Mouse (Mus musculus) gastrocnemius, adult 2 months (tissue): ENCODE measurements around the gene Wdr25. TPM values are rescaled to one million over a fixed set of nuclear protein-coding genes. Genes with fewer than 3 reads are reported as not detected.
A peak's percentile ranks its signal among the peaks of the same experiment; 100 is the strongest.

ENCODE experiments used
- DNase-seq: peaks from one replicate; pipeline ENCODE4 v3.0.0; 2022
- H3K27ac ChIP-seq: fragments of 200-600 bp; 2 replicates; pipeline ENCODE4 v1.8.1; 2022; ENCODE audit warnings: mild to moderate bottlenecking
- H3K4me3 ChIP-seq: fragments of 200-600 bp; 2 replicates; pipeline ENCODE4 v1.8.1; 2022; ENCODE audit warnings: mild to moderate bottlenecking, moderate library complexity
- CTCF ChIP-seq: fragments of 200-600 bp; IDR thresholded peaks from 2 replicates; pipeline ENCODE4 v1.8.1; 2022; ENCODE audit warnings: antibody characterized with exemption, mild to moderate bottlenecking, moderate library complexity
- intact Hi-C: fragments of 180-260 bp; cut with DNase I; formaldehyde crosslinking; loops from one replicate; pipeline ENCODE4 v1.15.1; 2025
- total RNA-seq, 2 experiments: library from RNA; stranded (reverse); gene quantifications; 2 replicates each; pipeline ENCODE4 v1.2.3; 2021

Wdr25 gene
- total RNA-seq, 2 experiments from 2014 or later = 2.5 to 5.3 TPM

DNA sequence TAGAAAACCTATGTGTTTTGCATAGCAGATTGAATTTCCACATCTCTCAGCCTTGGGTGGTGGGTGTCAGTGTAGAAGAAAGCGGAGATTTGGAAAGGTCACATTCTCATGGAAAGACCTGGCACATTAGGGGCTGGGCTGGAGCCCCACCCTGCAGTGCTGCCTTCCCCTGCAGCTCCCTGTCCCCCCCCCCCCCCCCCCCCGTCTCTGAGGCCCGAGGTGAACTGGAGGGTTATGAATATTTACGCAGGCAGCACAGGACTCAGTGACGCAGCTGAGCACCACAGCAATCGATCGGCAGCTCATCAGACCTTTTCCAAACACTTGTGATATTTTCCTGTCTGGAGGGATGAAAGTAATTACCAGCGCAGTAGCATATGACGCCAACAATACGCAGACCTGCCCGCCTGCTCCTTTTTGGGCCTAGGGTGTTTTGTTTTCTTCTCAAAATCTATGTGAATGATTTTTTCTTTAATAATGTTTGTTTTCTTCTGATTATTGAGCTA lies 33.2 kb downstream of the Wdr25 start:
- Histone ChIP-seq H3K4me3 (no peak overlapping the region), H3K27ac (no peak overlapping the region)
- intact Hi-C loops = no loop called here
- TF ChIP-seq CTCF = no peak
- DNase-seq = no peak

DNA sequence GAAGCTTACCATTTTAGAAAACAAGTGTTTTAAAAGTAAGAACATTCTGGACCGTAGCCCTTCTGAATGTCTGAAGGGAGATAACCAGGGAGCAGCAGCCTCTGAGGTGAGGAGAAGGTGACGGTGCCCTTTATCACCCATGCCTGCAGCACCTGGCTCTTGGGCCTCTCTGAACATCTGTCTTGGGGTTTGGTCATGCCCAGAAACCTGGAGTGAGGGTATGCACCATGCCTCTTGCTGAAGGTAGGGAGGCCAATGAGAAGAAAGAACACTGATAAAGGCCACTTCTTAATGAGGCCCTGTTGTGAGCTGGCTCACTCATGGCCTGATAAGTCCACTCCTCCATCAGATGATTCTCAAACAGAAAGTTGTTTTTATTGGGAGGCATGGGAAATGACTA lies 34.8 kb downstream of the Wdr25 start:
- Histone ChIP-seq H3K27ac (no peak overlapping the region), H3K4me3 (no peak overlapping the region)
- DNase-seq = no peak
- intact Hi-C loops = no loop called here
- no peak for TF ChIP-seq CTCF

DNA sequence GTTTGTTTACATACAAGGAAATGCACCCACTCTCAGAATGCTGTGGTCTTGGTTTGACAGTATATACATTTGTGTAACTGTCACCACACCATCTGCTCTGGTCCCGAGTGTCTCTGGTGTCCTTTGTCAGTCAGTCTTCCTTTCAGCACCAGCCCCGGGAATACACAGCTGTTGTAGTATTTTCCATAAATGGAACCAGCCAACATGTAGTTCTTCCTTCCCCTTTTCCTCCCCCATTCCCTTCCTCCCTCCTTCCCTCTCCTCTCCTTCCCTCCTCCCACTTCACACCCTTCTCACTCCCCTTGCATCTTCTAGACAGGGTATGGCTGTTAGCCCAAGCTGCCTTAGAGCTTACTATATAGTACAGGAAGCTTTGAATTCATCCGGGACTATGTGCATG lies 36.0 kb downstream of the Wdr25 start:
- intact Hi-C loops = no loop called here
- no peak overlapping the region for H3K4me3 ChIP-seq
- TF ChIP-seq CTCF = no peak
- no peak overlapping the region for H3K27ac ChIP-seq
- DNase-seq = no peak

DNA sequence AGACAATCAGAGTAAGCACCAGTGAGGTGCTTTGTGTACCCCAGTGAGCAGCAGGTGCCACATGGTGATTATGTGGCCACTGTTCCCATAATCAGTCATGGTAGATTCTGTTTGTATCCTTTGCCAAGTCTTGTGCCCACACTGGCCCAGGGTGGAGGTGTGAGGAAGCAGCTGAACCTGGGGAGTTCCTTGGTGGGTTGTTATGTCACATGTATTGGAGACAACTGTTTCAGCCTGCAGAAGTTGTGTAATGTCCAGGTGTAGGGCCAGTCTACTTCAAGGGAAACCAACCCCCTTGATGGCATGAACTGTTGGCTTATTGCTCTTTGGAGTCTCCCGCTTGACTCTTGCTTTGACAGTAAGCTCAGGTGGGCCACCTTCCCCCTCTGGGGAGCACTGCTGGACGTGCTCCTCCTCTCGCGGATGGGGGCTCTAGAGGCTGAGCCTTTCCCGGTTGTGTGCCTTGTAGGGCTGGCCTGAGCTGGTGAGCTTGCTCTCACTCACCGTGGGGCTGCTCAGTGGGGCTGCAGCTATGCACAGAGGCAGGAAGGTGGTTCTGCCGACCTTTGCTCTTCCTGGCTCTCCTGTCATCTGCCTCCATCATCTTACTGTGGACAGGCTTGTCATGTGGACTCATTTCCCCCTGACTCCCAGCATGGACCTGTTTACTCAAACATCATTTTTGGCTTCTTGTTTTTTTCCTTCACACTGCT lies 38.1 kb downstream of the Wdr25 start:
- no peak for DNase-seq
- intact Hi-C loops = no loop called here
- H3K27ac ChIP-seq = no peak overlapping the region

GRCm38 (mm10) chr12:108932113-108932512 lies 38.7 kb downstream of the Wdr25 start:
- no peak for TF ChIP-seq CTCF
- no peak for DNase-seq
- Histone ChIP-seq H3K4me3 (no peak overlapping the region), H3K27ac (no peak overlapping the region)
- intact Hi-C loops = no loop called here

More for the DNA sequence above, 38.1 kb downstream of the Wdr25 start:
- H3K4me3 ChIP-seq = no peak overlapping the region
- no peak for TF ChIP-seq CTCF

GRCm38 (mm10) chr12:108934231-108934630 lies 40.8 kb downstream of the Wdr25 start:
- no peak overlapping the region for H3K4me3 ChIP-seq
- no peak for TF ChIP-seq CTCF
- no peak for DNase-seq
- intact Hi-C loops = no loop called here
- peak overlapping the region; percentile 46; the same call in 1 of the 2 replicates for H3K27ac ChIP-seq

DNA sequence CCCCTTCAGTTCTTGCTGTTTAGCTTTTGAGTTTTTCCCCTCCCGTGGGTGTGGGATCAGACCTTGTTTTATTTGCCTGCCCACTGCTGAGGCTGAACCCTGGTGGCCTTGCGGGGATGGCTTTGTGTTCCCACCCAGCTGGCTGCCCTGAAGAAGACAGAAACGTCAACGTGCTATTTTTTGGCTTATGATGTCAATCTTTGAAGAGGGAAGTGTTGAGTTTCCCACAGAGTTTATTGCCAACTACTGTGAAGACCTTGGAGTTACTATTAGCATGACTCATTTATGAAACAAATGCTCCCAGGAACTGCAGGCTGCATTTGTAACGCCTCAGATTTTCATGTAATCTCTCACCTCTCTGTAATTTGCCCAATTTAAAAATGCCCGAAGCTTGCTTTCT lies 43.4 kb downstream of the Wdr25 start:
- H3K27ac ChIP-seq = peak overlapping the region; percentile 56
- intact Hi-C loops = no loop called here
- H3K4me3 ChIP-seq = peak overlapping the region; percentile 41; the same call in 1 of the 2 replicates
- peak; percentile 63 for DNase-seq
- TF ChIP-seq CTCF = no peak; the same call in 1 of the 2 replicates

DNA sequence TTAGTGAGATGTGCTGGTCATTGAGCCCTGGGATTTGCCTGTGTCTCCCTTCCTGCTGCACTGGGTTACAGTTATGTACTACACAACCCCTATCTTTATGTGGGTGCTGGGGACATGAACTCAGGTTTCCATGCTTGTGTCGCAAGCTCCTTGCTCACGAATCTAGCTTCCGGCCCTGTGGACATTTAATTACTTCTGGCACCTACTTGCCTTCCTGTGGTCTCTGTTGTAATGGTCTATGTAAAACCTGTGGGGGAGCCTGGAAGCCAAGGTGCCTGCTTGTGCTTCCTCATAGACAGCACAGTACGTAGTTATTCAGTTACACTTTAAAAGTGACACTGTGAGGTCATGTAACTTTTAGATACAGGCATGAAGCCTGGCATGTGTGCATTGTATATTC lies 44.1 kb downstream of the Wdr25 start:
- DNase-seq = no peak
- no peak for TF ChIP-seq CTCF
- intact Hi-C loops = no loop called here
- Histone ChIP-seq H3K4me3 (no peak overlapping the region), H3K27ac (peak overlapping the region; percentile 35)

DNA sequence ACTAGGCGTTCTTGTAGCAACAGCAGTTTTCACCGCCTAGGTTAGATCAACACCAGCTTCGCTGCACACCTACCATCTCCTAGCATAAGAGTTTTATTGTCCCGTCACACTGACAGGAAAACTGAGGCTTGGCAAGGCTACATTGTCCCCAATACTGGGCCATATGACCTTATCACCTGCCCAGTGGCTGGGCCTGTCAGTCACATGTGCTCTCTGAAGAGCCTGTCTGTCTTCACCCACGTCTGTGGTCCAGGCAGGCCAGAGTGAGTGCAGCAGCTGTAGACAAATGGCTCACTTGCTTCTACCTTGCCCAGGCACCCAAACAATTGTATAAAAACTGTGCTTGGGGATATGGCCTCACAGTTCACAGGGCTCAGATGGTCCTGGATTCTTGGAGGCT lies 45.4 kb downstream of the Wdr25 start:
- TF ChIP-seq CTCF = no peak

DNA sequence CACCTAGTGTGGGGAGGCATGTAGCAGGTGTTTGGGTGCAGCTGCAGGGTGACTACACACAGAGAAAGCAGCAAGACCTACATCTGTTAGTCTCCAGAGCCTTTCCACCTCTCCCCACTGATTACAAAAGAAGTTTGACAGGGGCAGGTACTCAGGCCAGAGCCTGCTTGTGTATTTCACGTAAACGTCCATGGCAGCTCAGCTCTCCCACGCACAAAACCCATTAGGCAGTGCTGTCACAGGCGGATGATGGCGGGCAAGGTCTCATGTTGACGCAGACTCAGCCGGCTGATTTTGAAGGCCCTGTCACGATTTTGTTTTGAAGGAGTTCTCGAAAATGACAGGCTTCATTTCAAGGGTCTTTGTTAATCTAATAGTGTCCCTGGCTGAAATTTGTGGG lies 45.9 kb downstream of the Wdr25 start:
- TF ChIP-seq CTCF = no peak
- Histone ChIP-seq H3K4me3 (no peak overlapping the region), H3K27ac (no peak overlapping the region)
- DNase-seq = no peak
- intact Hi-C loops = no loop called here

More for the DNA sequence above, 45.4 kb downstream of the Wdr25 start:
- Histone ChIP-seq H3K27ac (no peak overlapping the region), H3K4me3 (no peak overlapping the region)
- DNase-seq = no peak
- intact Hi-C loops = no loop called here

- Histone ChIP-seq H3K4me3 (no peak overlapping the region), H3K27ac (no peak overlapping the region)
- TF ChIP-seq CTCF = no peak
- DNase-seq = no peak
- intact Hi-C loops = no loop called here
These were observed 46.8 kb downstream of the Wdr25 start for GRCm38 (mm10) chr12:108940255-108940654.

DNA sequence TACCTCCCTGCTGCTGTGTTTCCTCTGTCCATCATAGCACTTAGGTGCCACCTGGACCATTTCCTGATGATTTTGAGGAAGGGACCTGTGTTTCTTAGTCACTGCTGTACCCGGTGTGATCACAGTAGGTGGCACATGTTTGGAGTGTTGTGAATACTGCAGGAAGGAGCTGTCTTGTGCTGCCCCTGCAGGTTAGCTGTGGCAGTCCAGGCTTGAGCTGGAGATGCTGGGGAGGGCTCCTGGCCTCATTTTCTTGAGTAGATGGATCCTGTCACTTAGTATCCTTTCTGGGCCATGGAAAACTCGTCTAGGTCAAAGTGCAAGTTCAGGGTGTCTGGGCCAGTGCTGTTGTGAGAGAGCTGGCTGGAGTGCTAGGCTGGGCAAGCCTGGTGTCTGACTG lies 47.9 kb downstream of the Wdr25 start:
- no peak overlapping the region for H3K27ac ChIP-seq
- 0 out of 2 replicates have a peak, but pooled peaks have one; percentile 1 for TF ChIP-seq CTCF
- no peak for DNase-seq
- H3K4me3 ChIP-seq = no peak overlapping the region
- intact Hi-C loops = no loop called here

GRCm38 (mm10) chr12:108942203-108942923 lies 48.9 kb downstream of the Wdr25 start:
- TF ChIP-seq CTCF = no peak; the same call in 1 of the 2 replicates
- Histone ChIP-seq H3K27ac (no peak overlapping the region), H3K4me3 (no peak overlapping the region)
- intact Hi-C loops = no loop called here
- DNase-seq = no peak
